Mouse (Mus musculus) retina, adult 2 months (tissue): ENCODE measurements around the gene Ube4a.

Source experiments
- DNase-seq: peaks from one replicate; pipeline ENCODE4 v3.0.0-alpha.2; 2012; ENCODE audit warnings: low read depth, low spot score

The Ube4a gene

DNA sequence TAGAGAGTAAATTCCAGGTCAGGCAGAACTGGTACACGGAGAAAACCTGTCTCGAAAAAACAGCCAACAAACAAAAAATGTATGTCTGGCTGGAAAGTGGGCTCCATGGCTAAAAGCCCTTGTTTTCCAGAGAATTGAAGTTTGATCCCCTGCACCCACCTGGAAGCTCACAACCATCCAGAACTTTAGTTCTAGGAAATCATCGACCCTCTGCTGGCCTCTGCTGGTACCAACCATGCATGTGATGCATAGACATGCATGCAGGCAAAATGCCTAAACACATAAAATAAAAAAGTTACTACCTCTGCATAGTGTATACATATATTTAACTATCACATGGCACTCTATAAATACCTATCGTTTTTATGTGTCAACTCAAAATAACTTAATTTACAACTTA is 65.0 kb downstream of the Ube4a start:
- no peak for DNase-seq

DNA sequence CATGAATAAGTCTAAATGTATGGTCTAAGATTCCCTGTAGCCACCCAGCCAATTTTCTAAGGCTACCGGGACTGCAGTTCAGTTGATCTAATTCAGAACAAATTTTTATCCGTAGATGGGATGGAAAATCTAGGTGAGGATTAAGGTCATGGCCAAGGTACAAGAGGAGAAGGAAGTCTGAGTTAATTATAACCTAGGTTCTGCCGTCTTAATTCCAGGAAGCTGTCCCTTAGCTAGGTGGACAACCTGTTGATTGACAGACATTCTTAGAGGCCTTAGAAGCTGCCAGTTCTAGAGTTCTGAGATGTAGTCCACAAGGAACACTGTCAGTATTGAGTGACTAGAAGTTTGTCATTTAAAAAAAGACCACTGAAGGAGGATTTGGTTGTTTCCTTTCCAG is 65.7 kb downstream of the Ube4a start:
- no peak for DNase-seq

DNA sequence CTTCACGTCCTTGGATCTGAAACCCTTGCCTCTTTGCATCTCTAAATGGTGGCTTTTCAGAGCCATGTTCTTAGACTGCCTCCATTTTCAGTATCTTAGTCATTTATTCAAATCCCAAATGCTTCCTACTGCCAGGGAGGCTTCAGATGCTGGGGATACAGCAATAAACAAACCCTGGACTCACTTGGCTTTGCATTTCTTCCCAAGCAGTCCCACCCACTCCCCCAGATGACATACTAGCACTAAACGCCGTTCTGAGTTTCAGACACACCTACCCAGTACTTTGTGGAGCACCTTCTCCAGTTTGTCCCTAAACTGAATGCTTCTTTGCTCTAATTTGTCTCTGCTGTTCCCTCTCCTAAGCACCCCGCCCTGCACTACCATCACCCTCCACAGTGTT is 68.4 kb downstream of the Ube4a start:
- DNase-seq, result no peak

DNA sequence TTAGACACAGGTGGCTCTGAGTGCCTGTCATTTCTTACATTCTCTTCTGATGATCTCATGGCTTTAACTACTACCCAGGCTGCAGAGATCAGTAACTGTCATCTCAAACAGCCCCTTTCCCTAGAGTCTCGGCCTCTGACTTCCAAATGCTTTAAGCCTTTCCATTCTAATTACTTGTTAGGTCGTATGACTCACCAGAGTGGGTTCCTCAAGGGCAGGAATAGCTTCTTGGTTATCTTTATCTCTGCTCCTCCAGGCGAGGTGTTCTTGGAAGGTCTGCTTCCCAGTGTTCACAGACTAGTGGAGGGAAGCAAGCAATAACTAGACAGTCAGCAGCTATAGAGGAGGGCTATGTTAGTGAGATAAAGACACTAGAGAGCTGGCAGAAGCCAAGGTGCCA is 72.7 kb downstream of the Ube4a start:
- DNase-seq, result no peak

DNA sequence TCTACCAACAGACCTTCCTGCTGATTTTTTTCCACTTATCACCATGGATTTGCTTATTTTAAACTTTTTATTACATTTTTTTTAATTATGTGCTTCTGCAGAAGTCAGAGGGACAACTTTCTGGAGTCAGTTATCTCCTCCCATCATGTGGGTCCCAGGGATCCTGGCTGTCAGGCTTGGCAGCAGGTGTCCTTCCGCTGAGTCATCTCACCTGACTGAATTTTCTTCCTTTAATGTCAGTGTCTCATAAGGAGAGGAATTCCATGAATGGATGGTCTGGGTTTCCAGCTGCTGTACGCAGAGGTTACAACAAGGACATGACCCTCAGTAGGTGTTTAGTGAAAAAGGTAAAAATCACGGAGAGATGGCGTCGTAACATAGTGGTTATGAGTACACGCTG is 74.2 kb downstream of the Ube4a start:
- DNase-seq, result no peak

DNA sequence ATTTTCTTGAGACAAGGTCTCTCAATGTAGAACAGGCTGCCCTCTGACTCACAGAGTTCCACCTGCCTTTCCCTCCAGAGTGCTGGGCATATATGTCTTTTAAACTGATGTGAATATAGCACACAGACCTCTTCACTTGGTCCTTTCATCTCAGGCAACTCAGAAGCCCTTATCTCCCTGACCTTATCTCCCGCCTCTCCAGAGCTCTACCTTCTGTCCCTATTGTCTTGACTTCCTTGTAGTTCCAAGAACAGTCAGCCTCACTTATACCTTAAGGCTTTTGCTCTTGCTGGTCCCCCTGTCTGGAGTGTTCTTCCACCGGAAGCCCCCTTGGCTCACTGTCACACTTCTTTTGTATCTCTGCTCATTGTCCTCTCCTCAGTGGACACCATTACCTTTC is 75.3 kb downstream of the Ube4a start:
- no peak for DNase-seq

DNA sequence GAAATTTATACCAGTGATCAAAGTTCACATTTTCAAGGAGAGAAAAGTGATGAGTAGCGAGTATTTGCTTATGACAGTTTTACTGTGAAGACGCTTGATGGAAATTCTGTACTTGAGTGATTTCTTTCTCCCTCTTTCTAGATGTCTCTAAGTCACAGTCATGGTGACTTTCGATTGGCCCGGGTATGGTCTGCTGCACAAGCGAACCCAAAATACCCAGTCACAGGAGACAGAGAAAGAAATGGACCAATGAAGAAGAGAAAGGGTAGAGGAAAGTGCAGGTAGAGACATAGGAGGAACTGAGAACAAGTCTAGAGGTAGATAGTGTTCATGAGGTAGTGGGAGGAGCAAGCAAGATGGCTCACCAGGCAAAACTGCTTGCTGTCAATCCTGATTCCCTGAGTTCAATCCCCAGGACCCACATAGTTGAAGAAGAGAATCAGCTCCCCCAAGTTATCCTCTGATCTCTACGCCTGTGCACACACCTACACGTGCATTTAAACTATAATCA is 77.2 kb downstream of the Ube4a start:
- no peak for DNase-seq

DNA sequence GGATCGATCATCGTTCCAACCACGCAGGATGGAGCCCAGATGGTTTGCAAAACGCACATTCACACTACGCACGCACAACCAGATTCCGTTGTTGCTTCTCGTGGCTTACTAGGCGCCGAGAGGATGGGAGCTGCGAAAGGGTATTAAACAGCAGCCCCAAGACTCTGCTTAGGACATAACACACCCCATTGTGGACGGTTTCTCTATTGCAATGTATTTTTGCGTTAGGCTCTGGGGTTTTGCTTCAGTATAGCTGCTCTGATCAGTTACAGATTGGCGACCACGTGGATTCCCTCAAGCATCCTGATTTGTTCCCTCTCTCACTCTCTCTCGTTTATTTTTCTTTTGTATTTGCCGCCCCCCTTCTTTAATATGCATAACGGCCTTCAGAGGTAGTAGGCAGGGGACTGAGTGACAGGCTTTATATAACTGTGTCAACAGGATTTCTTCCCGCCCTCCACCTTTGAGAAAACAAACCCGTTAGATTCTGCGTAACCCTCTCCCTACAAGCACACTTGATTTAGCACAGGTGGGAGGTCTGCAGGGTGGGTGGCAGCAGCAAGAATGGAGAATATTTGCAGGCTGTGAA is 82.3 kb downstream of the Ube4a start:
- no peak for DNase-seq

DNA sequence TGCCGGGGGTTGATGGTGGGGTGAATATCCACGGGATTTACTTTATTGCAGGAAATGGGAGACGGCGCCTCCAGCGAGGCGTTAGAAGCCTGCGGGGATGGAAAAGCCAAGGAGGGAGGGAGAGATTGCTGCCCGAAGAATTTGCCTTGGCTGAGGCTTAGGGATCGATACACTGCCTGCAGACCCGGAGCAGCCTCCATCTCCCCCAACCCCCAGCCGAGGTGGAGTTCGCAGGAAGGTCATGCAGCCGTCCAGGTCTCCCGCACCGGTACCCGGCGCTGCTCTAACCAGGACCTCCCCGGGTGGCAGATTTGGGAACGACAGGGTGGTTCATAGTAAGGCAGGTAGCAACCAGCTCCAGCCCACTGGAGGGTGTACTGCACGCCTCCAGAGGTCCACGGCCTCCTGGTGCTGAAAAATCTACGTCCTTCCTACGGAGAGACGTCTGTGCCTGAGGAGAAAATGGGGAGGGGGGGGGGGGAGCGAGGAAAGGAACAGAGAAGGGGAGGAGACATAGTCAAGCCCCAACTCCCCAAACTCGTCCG is 82.9 kb downstream of the Ube4a start:
- DNase-seq, result no peak

DNA sequence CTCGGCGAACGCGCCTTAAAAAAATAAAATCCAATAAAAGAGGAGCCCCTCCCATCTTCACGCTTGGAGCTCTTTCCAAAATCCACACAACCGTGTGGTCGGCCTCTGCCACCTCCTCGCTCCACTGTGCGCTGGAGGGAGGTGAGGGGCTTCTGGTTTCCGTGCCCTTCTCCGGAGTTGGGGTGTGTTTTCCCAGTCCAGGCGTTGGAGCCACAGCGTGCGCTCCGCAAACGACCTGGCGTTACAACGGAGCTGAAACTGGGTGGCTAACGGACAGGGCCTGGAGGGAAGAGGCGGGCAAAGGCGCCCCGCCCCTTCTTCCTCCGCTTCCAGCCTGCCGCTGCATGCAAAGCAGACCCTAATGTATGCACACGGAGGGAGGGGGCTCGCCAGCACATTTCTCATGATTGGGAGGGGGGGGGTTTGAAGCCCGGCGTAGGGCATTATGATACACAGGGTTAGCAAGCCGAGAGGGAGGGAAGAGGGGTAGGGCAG is 83.4 kb downstream of the Ube4a start:
- no peak for DNase-seq

DNA sequence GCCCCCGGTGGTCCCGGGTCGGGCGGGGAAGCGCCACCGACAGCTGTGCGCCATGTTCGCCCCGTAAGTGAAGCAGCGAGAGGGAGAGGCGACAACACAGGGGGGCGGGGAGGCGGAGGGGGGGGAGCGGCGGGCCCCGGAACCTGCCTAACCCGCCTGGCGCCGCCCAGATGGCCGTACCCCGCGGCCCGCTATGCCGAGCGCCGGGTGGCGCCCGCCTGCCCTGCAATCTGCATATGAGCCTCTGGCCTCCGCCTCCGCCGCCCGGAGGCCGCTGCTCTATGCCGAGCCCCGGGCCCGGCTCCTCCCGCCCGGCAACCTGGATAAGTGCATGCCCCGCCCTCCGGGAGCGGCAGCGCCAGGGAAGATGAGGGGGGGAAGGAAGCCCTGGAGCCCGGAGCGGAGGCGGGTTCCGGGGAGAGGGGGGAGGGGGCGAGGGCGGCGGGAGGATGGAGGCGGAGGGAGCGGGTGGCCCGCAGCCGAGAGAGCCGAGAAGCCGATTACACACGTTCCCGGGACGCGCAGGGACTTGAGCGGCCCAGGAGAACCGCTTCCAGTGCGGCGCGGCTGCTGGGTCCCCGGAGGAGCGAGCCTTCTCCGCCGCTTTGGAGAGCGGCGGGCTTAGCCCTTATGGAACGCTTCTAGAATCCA is 84.1 kb downstream of the Ube4a start, which contains the start of gene Kmt2a:
Gene Kmt2a, minus strand, starts transcription at position 76 of the 651 bp plus-strand sequence.
- peak; percentile 98 for DNase-seq

DNA sequence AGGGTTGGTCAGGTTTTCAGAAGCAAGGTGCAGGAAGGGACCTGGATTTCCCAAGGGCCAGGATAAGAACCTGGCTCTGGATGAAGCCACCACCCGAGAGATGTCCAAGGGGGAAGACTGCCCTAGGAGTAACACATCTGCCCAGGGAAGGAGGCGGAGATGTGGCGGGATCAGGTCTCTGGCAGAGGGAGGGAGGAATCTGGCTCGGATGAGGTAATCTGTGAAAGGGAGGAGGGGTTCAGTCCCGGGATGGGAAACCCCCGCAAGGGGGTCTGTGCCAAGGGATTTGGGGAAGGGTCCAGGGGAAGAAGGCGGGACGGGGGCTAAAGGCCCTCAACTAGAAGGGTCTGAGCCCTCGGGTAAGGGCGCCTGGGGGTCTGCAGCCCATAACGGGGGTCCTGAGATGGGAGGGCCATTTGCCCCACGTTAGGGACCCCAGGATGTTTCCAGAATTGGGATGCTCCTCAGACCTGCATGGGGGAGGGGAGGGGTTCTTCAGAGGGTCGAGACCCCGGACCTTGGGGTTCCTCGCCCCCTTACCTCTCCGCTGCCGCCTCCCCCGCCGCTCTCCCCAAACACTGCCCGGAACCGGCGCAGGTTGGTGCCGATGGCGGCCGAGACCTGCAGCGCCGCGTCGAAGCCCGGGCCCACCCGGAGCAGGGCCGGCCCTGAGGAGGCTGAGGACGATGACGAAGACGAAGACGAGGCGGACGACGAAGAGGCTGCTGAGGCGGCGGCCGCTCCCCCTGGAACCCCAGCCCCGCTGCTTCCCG is 84.9 kb downstream of the Ube4a start:
- DNase-seq, result no peak

DNA sequence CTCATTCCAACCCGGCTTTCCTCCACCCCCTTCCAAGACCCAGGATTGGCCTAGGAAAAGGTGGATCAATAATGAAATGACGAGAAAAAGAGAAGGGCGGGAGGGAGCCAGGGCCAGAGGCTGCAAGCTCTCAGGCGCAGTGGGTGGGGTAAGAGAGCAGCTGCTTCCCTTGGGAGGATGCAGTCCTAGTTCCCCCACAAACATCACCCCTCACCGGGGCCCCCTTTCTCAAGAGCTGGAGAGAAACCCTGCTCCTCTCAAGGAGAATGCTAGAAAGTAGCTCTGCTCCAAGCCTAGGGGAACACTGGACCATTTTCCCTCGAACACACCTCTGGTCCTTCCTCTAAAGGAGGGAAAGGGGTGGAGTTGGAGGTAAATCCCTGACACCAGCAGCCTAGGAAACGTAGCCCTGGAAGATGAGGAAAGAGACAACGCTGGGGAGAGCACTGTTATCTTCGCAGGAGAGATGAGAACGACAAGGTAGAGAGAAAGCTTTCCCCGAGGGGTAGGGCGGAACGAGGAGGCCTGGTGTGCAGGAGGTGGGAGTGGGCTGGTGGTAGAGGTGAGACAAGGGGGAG is 85.6 kb downstream of the Ube4a start:
- no peak for DNase-seq

DNA sequence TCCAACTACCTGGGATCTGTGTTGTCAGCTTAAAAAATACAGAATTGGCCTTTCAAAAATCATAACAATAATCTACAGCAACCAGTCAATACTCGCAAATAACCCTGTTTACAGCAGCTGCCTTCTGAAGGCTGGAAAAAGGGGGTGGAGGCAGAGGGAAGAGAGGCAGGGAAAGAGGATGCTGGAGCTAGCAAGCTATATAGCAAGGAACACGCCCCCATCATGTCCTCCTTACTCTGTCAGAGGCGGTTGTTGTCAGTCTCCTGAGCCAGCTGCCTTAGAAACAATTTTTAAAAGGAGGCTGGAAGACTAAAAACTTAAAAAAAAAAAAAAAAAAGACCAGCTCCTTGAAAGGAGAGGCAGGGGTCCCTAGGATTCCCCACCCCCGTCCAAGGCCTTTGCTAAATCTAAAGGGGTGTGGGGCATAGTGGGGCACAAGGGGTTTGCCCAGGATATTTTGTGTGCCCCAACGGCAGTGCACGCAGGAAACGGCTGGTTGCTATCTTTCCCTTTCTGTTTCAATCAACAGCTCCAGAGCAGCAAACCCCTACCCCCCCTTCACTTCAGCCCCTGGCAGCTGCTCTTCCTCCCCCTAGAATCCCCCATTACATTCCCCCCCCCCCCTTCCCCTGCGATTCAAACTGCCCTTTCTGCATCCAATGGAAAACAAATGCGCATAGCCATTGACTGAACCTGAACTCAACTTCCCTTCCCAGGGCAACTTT is 86.5 kb downstream of the Ube4a start:
- DNase-seq, result no peak

DNA sequence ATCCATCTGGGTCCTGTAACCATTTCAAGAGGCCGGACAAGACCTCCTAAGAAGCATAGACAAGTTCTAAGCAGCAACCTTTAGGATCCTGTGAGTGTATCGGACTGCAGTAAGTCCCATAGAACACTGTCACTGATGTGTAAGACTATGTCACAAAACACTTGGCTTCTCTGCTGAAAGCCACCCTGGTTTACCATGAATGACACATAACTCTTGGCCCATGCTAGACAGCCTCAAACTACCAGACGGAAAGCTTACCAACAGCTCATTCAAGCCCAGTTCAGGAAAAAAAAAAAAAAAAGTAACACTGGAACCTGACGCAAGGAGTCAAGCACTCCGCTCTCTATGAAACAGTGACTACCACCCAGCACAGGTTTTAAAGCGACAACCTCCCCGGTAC is 87.7 kb downstream of the Ube4a start:
- no peak for DNase-seq

DNA sequence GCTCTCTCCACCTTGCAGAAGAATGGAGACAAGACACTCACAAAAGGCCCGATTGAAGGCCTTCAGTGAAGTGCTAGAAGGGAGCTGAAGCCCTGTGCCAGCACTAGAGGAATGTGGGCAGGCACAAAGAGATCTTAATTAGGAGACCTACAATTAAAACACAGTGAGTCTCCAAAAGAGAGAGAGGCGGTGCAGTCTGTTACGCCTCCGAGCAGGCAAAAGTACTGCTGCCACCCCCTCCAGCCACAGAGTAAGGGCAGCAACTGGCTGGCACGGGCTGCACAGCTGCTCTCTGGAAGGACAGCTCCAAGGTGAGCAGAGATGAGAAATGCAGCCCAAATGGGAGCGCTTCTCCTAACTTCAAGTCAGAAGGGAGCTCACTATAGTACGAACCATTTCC is 89.9 kb downstream of the Ube4a start:
- no peak for DNase-seq

DNA sequence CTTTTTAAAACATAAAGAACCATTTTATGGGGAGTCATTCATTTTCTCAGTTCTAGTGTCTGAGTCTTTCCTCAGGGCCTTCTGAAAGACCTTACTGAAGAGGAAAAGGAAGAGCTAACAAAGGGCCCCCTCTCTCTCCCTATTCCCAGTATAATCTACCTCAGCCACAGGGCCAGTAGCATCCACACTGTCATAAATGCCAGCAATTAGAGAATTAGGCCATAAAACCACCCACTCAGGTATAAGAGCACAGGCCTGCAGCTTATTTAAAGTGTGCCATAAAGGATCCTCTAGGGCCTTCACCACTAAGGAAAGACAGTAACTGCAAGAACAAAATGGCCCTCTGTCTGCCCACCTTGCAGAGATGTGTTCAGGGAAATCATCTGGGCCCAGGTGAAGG is 91.2 kb downstream of the Ube4a start:
- no peak for DNase-seq

DNA sequence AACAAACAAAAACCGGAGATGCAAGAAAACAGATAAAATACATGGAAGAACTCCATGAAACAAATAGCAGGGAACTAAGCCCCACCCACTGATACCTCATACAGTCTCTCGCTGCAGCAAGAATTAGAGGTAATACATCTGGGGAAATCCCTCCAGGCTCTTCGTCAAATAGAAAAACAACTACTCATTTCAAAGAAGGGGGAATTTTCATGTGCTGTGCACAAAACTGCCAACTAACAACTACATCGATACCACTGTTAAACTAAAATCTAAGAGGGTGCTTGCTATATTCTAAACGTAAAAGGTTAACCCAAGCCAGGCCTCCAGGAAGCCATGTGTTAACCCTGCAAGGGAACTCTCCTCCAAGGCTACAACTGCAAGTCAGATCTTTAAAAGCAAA is 91.7 kb downstream of the Ube4a start:
- no peak for DNase-seq
